Mouse (Mus musculus): Measurements from ENCODE around the gene Gstt4. TPM values are rescaled to one million over a fixed set of nuclear protein-coding genes. Genes with fewer than 3 reads are reported as not detected.
"Not testable (repeated sequence)": the region's sequence is repeated elsewhere in the genome, so short reads cannot be mapped to it uniquely, and the experiment has no call there.

The Gstt4 gene
- polyA plus RNA-seq, 1 experiment from 2014 or later, result not detected

GRCm38 (mm10) chr10:75852539-75853125, 30.3 kb upstream of the Gstt4 start:
- no peaks in the 10 kb centered on the region for H3K4me1 ChIP-seq (replicated peaks; ENCODE audit: control insufficient read depth, insufficient read depth, low read length)
- H3K4me3 ChIP-seq (ENCODE audit: low read depth, low read length), result no peak overlapping the region
- H3K4me2 ChIP-seq (replicated peaks; ENCODE audit: low read depth), result no peak overlapping the region
- no peak overlapping the region for H3K9ac ChIP-seq (ENCODE audit: low read depth, low read length)
- H3K9me3 ChIP-seq (ENCODE audit: control insufficient read depth), result no peaks in the 10 kb centered on the region
- peaks cover 4% of the 10 kb centered on the region; the same call in 1 of the 2 replicates for H3K36me3 ChIP-seq (ENCODE audit: control insufficient read depth, insufficient read depth)
- WGBS, result 47% methylated on average over 12 of the region's 12 CpGs
- no peak overlapping the region for H3K27ac ChIP-seq (ENCODE audit: low read depth, low read length)
- peak; percentile 61 for ATAC-seq
- TF ChIP-seq CTCF (IDR thresholded peaks at IDR 0.05; ENCODE audit: low read depth), result no peak
- H3K27me3 ChIP-seq (replicated peaks; ENCODE audit: control insufficient read depth, insufficient read depth, low read length), result no peaks in the 10 kb centered on the region

- H3K27me3 ChIP-seq (replicated peaks; ENCODE audit: control insufficient read depth, insufficient read depth, low read length), result no peaks in the 10 kb centered on the region
- H3K4me3 ChIP-seq (ENCODE audit: low read depth, low read length), result no peak overlapping the region
- WGBS, result 46% methylated on average over 3 of the region's 3 CpGs
- H3K27ac ChIP-seq (ENCODE audit: low read depth, low read length), result no peak overlapping the region
- no peaks in the 10 kb centered on the region for H3K9me3 ChIP-seq (ENCODE audit: control insufficient read depth)
- H3K4me1 ChIP-seq (replicated peaks; ENCODE audit: control insufficient read depth, insufficient read depth, low read length), result no peaks in the 10 kb centered on the region
- no peak for TF ChIP-seq CTCF (IDR thresholded peaks at IDR 0.05; ENCODE audit: low read depth)
- no peak overlapping the region for H3K9ac ChIP-seq (ENCODE audit: low read depth, low read length)
- no peaks in the 10 kb centered on the region for H3K36me3 ChIP-seq (ENCODE audit: control insufficient read depth, insufficient read depth)
- H3K4me2 ChIP-seq (replicated peaks; ENCODE audit: low read depth), result no peak overlapping the region
- ATAC-seq, result no peak
Measured at GRCm38 (mm10) chr10:75851681-75852080, 29.3 kb upstream of the Gstt4 start.

- H3K4me1 ChIP-seq (replicated peaks; ENCODE audit: control insufficient read depth, insufficient read depth, low read length), result no peaks in the 10 kb centered on the region
- peak; percentile 23; the same call in 1 of the 2 replicates for TF ChIP-seq CTCF (IDR thresholded peaks at IDR 0.05; ENCODE audit: low read depth)
- H3K27me3 ChIP-seq (replicated peaks; ENCODE audit: control insufficient read depth, insufficient read depth, low read length), result no peaks in the 10 kb centered on the region
- WGBS, result 25% methylated on average over 6 of the region's 6 CpGs
- H3K36me3 ChIP-seq (ENCODE audit: control insufficient read depth, insufficient read depth), result no peaks in the 10 kb centered on the region
- no peak overlapping the region for H3K4me2 ChIP-seq (replicated peaks; ENCODE audit: low read depth)
- no peak for ATAC-seq
- no peak overlapping the region for H3K4me3 ChIP-seq (ENCODE audit: low read depth, low read length)
- H3K9ac ChIP-seq (ENCODE audit: low read depth, low read length), result no peak overlapping the region
- H3K9me3 ChIP-seq (ENCODE audit: control insufficient read depth), result no peaks in the 10 kb centered on the region
- H3K27ac ChIP-seq (ENCODE audit: low read depth, low read length), result no peak overlapping the region
Measured at GRCm38 (mm10) chr10:75851076-75851475, 28.7 kb upstream of the Gstt4 start.

GRCm38 (mm10) chr10:75848382-75848781, 26.0 kb upstream of the Gstt4 start:
- Histone ChIP-seq H3K36me3 (ENCODE audit: control insufficient read depth, insufficient read depth) (no peaks in the 10 kb centered on the region), H3K4me1 (replicated peaks; ENCODE audit: control insufficient read depth, insufficient read depth, low read length) (no peaks in the 10 kb centered on the region), H3K27ac (ENCODE audit: low read depth, low read length) (no peak overlapping the region), H3K27me3 (replicated peaks; ENCODE audit: control insufficient read depth, insufficient read depth, low read length) (no peaks in the 10 kb centered on the region), H3K4me3 (ENCODE audit: low read depth, low read length) (no peak overlapping the region), H3K9ac (ENCODE audit: low read depth, low read length) (no peak overlapping the region), H3K9me3 (ENCODE audit: control insufficient read depth) (no peaks in the 10 kb centered on the region), H3K4me2 (replicated peaks; ENCODE audit: low read depth) (no peak overlapping the region)
- ATAC-seq, result no peak
- TF ChIP-seq CTCF (IDR thresholded peaks at IDR 0.05; ENCODE audit: low read depth), result no peak
- WGBS, result 31% methylated on average over 3 of the region's 3 CpGs

- H3K27ac ChIP-seq (ENCODE audit: low read depth, low read length), result no peak overlapping the region
- TF ChIP-seq CTCF (IDR thresholded peaks at IDR 0.05; ENCODE audit: low read depth), result no peak
- H3K9ac ChIP-seq (ENCODE audit: low read depth, low read length), result no peak overlapping the region
- no peak overlapping the region for H3K4me3 ChIP-seq (ENCODE audit: low read depth, low read length)
- 58% methylated on average over 6 of the region's 6 CpGs for WGBS
- no peaks in the 10 kb centered on the region for H3K36me3 ChIP-seq (ENCODE audit: control insufficient read depth, insufficient read depth)
- H3K9me3 ChIP-seq (ENCODE audit: control insufficient read depth), result no peaks in the 10 kb centered on the region
- no peak overlapping the region for H3K4me2 ChIP-seq (replicated peaks; ENCODE audit: low read depth)
- no peaks in the 10 kb centered on the region for H3K4me1 ChIP-seq (replicated peaks; ENCODE audit: control insufficient read depth, insufficient read depth, low read length)
- no peak for ATAC-seq
- H3K27me3 ChIP-seq (replicated peaks; ENCODE audit: control insufficient read depth, insufficient read depth, low read length), result no peaks in the 10 kb centered on the region
Measured at GRCm38 (mm10) chr10:75845306-75845930, 23.1 kb upstream of the Gstt4 start.

- 0 out of 2 replicates have a peak, but pooled peaks have one; percentile 11 for TF ChIP-seq CTCF (IDR thresholded peaks at IDR 0.05; ENCODE audit: low read depth)
- ATAC-seq, result no peak
- H3K9ac ChIP-seq (ENCODE audit: low read depth, low read length), result no peak overlapping the region
- no peaks in the 10 kb centered on the region for H3K36me3 ChIP-seq (ENCODE audit: control insufficient read depth, insufficient read depth)
- H3K4me1 ChIP-seq (replicated peaks; ENCODE audit: control insufficient read depth, insufficient read depth, low read length), result no peaks in the 10 kb centered on the region
- H3K9me3 ChIP-seq (ENCODE audit: control insufficient read depth), result no peaks in the 10 kb centered on the region
- WGBS, result 61% methylated on average over 1 of the region's 1 CpGs
- H3K4me3 ChIP-seq (ENCODE audit: low read depth, low read length), result no peak overlapping the region
- no peaks in the 10 kb centered on the region for H3K27me3 ChIP-seq (replicated peaks; ENCODE audit: control insufficient read depth, insufficient read depth, low read length)
- H3K27ac ChIP-seq (ENCODE audit: low read depth, low read length), result no peak overlapping the region
- H3K4me2 ChIP-seq (replicated peaks; ENCODE audit: low read depth), result no peak overlapping the region
Measured at GRCm38 (mm10) chr10:75844800-75845199, 22.5 kb upstream of the Gstt4 start.

- H3K4me3 ChIP-seq (ENCODE audit: low read depth, low read length); H3K4me2 ChIP-seq (replicated peaks; ENCODE audit: low read depth); H3K27ac ChIP-seq (ENCODE audit: low read depth, low read length); H3K9me3 ChIP-seq (ENCODE audit: control insufficient read depth); H3K4me1 ChIP-seq (replicated peaks; ENCODE audit: control insufficient read depth, insufficient read depth, low read length); H3K36me3 ChIP-seq (ENCODE audit: control insufficient read depth, insufficient read depth); H3K9ac ChIP-seq (ENCODE audit: low read depth, low read length); H3K27me3 ChIP-seq (replicated peaks; ENCODE audit: control insufficient read depth, insufficient read depth, low read length); ATAC-seq: not testable (repeated sequence)
- WGBS, result 72% methylated on average over 6 of the region's 6 CpGs
Measured at GRCm38 (mm10) chr10:75843898-75844297, 21.6 kb upstream of the Gstt4 start.

All from intestine, postnatal 0 days (tissue).